Mouse (Mus musculus): ENCODE results near the gene Smim4. TPM values are rescaled to one million over a fixed set of nuclear protein-coding genes. Genes with fewer than 3 reads are reported as not detected.

Gene Smim4
- polyA plus RNA-seq, 1 experiment from 2014 or later, result 54.6 TPM

GRCm38 (mm10) chr14:31137791-31138190 lies 9.0 kb upstream of the Smim4 start:
- 78% methylated on average over 11 of the region's 11 CpGs for WGBS
- H3K4me1 ChIP-seq, result peaks cover 8% of the 10 kb centered on the region
- ATAC-seq (ENCODE audit: low FRiP score), result no peak
- no peak overlapping the region for H3K9ac ChIP-seq
- no peak overlapping the region for H3K4me3 ChIP-seq (replicated peaks)
- H3K36me3 ChIP-seq (replicated peaks), result peaks cover 88% of the 10 kb centered on the region
- H3K27me3 ChIP-seq, result no peaks in the 10 kb centered on the region
- 0 out of 2 replicates have a peak overlapping the region, but pooled peaks have one; percentile 13 for H3K27ac ChIP-seq
- H3K4me2 ChIP-seq, result no peak overlapping the region
- no peaks in the 10 kb centered on the region for H3K9me3 ChIP-seq

- Histone ChIP-seq H3K27ac (0 out of 2 replicates have a peak overlapping the region, but pooled peaks have one; percentile 13), H3K36me3 (replicated peaks) (peaks cover 83% of the 10 kb centered on the region), H3K9me3 (no peaks in the 10 kb centered on the region), H3K4me3 (replicated peaks) (no peak overlapping the region), H3K9ac (no peak overlapping the region), H3K4me2 (no peak overlapping the region), H3K27me3 (no peaks in the 10 kb centered on the region), H3K4me1 (peaks cover 13% of the 10 kb centered on the region)
- WGBS, result 85% methylated on average over 10 of the region's 10 CpGs
- no peak for ATAC-seq (ENCODE audit: low FRiP score)
Observed at GRCm38 (mm10) chr14:31137281-31137595, 8.5 kb upstream of the Smim4 start.

GRCm38 (mm10) chr14:31136411-31137280 lies 7.9 kb upstream of the Smim4 start:
- Histone ChIP-seq H3K4me3 (replicated peaks) (no peak overlapping the region), H3K4me2 (no peak overlapping the region), H3K4me1 (peaks cover 19% of the 10 kb centered on the region), H3K27me3 (no peaks in the 10 kb centered on the region), H3K27ac (no peak overlapping the region), H3K9ac (no peak overlapping the region), H3K9me3 (no peaks in the 10 kb centered on the region), H3K36me3 (replicated peaks) (peaks cover 77% of the 10 kb centered on the region)
- no peak for ATAC-seq (ENCODE audit: low FRiP score)
- WGBS, result 93% methylated on average over 26 of the region's 26 CpGs

- peaks cover 68% of the 10 kb centered on the region for H3K36me3 ChIP-seq (replicated peaks)
- 94% methylated on average over 34 of the region's 34 CpGs for WGBS
- ATAC-seq (ENCODE audit: low FRiP score), result no peak
- no peak overlapping the region for H3K9ac ChIP-seq
- no peak overlapping the region for H3K4me3 ChIP-seq (replicated peaks)
- no peak overlapping the region for H3K4me2 ChIP-seq
- no peaks in the 10 kb centered on the region for H3K27me3 ChIP-seq
- H3K4me1 ChIP-seq, result peaks cover 20% of the 10 kb centered on the region
- no peaks in the 10 kb centered on the region for H3K9me3 ChIP-seq
- no peak overlapping the region for H3K27ac ChIP-seq
Observed at GRCm38 (mm10) chr14:31135495-31136410, 7.0 kb upstream of the Smim4 start.

- Histone ChIP-seq H3K4me1 (peaks cover 30% of the 10 kb centered on the region), H3K9ac (no peak overlapping the region), H3K4me2 (no peak overlapping the region), H3K27ac (peak overlapping the region; percentile 50; the same call in 1 of the 2 replicates), H3K27me3 (no peaks in the 10 kb centered on the region), H3K9me3 (no peaks in the 10 kb centered on the region), H3K4me3 (replicated peaks) (no peak overlapping the region), H3K36me3 (replicated peaks) (peaks cover 54% of the 10 kb centered on the region)
- no peak for ATAC-seq (ENCODE audit: low FRiP score)
- whole genome bisulfite sequencing, result 86% methylated on average over 25 of the region's 25 CpGs
Observed at GRCm38 (mm10) chr14:31134015-31135000, 5.6 kb upstream of the Smim4 start.

- no peak for ATAC-seq (ENCODE audit: low FRiP score)
Observed at GRCm38 (mm10) chr14:31133023-31133665, 4.4 kb upstream of the Smim4 start.

GRCm38 (mm10) chr14:31132491-31132975 lies 3.8 kb upstream of the Smim4 start:
- H3K27ac ChIP-seq, result peak overlapping the region; percentile 46; the same call in 1 of the 2 replicates
- 91% methylated on average over 7 of the region's 7 CpGs for WGBS
- peak overlapping the region; percentile 94 for H3K4me3 ChIP-seq (replicated peaks)
- no peaks in the 10 kb centered on the region for H3K27me3 ChIP-seq
- peak overlapping the region; percentile 87 for H3K4me2 ChIP-seq
- no peak for ATAC-seq (ENCODE audit: low FRiP score)
- no peaks in the 10 kb centered on the region for H3K9me3 ChIP-seq
- peak overlapping the region; percentile 93 for H3K9ac ChIP-seq
- peaks cover 36% of the 10 kb centered on the region for H3K4me1 ChIP-seq
- peaks cover 36% of the 10 kb centered on the region for H3K36me3 ChIP-seq (replicated peaks)

More at GRCm38 (mm10) chr14:31133023-31133665, 4.4 kb upstream of the Smim4 start:
- H3K4me1 ChIP-seq, result peaks cover 33% of the 10 kb centered on the region
- peak overlapping the region; percentile 87 for H3K4me2 ChIP-seq
- H3K9ac ChIP-seq, result peak overlapping the region; percentile 93
- WGBS, result 82% methylated on average over 11 of the region's 11 CpGs
- peak overlapping the region; percentile 46; the same call in 1 of the 2 replicates for H3K27ac ChIP-seq
- H3K36me3 ChIP-seq (replicated peaks), result peaks cover 42% of the 10 kb centered on the region
- H3K9me3 ChIP-seq, result no peaks in the 10 kb centered on the region
- H3K4me3 ChIP-seq (replicated peaks), result no peak overlapping the region
- no peaks in the 10 kb centered on the region for H3K27me3 ChIP-seq

- ATAC-seq (ENCODE audit: low FRiP score), result no peak
- WGBS, result 13% methylated on average over 6 of the region's 6 CpGs
- no peaks in the 10 kb centered on the region for H3K9me3 ChIP-seq
- peak overlapping the region; percentile 93 for H3K9ac ChIP-seq
- peaks cover 31% of the 10 kb centered on the region for H3K36me3 ChIP-seq (replicated peaks)
- H3K4me1 ChIP-seq, result peaks cover 41% of the 10 kb centered on the region
- peak overlapping the region; percentile 87 for H3K4me2 ChIP-seq
- no peaks in the 10 kb centered on the region for H3K27me3 ChIP-seq
- H3K4me3 ChIP-seq (replicated peaks), result peak overlapping the region; percentile 94
- peak overlapping the region; percentile 46; the same call in 1 of the 2 replicates for H3K27ac ChIP-seq
Observed at GRCm38 (mm10) chr14:31132031-31132430, 3.3 kb upstream of the Smim4 start.

- Histone ChIP-seq H3K36me3 (replicated peaks) (peaks cover 24% of the 10 kb centered on the region), H3K27me3 (no peaks in the 10 kb centered on the region), H3K4me2 (peak overlapping the region; percentile 87), H3K9me3 (no peaks in the 10 kb centered on the region), H3K9ac (peak overlapping the region; percentile 93), H3K27ac (peak overlapping the region; percentile 95), H3K4me1 (peaks cover 46% of the 10 kb centered on the region), H3K4me3 (replicated peaks) (peak overlapping the region; percentile 94)
- ATAC-seq (ENCODE audit: low FRiP score), result peak; percentile 12
- WGBS, result under 1% methylated on average over 43 of the region's 43 CpGs
Observed at GRCm38 (mm10) chr14:31131272-31131821, 2.6 kb upstream of the Smim4 start.

GRCm38 (mm10) chr14:31130236-31131220 lies 1.8 kb upstream of the Smim4 start, which contains the start of gene Nt5dc2:
Gene Nt5dc2, plus strand, starts transcription at chr14:31131053.
- H3K36me3 ChIP-seq (replicated peaks), result peaks cover 16% of the 10 kb centered on the region
- WGBS, result 5% methylated on average over 56 of the region's 63 CpGs
- peak within 1 kb of the TSS; percentile 94 for H3K4me3 ChIP-seq (replicated peaks)
- peak within 1 kb of the TSS; percentile 95 for H3K27ac ChIP-seq
- no peaks in the 10 kb centered on the region for H3K27me3 ChIP-seq
- ATAC-seq (ENCODE audit: low FRiP score), result peak; percentile 85
- H3K9ac ChIP-seq, result peak within 1 kb of the TSS; percentile 93
- no peaks in the 10 kb centered on the region for H3K9me3 ChIP-seq
- peak within 1 kb of the TSS; percentile 87 for H3K4me2 ChIP-seq
- peaks cover 50% of the 10 kb centered on the region for H3K4me1 ChIP-seq
